Mouse (Mus musculus): ENCODE measurements around the gene Hap1.

The Hap1 gene

DNA sequence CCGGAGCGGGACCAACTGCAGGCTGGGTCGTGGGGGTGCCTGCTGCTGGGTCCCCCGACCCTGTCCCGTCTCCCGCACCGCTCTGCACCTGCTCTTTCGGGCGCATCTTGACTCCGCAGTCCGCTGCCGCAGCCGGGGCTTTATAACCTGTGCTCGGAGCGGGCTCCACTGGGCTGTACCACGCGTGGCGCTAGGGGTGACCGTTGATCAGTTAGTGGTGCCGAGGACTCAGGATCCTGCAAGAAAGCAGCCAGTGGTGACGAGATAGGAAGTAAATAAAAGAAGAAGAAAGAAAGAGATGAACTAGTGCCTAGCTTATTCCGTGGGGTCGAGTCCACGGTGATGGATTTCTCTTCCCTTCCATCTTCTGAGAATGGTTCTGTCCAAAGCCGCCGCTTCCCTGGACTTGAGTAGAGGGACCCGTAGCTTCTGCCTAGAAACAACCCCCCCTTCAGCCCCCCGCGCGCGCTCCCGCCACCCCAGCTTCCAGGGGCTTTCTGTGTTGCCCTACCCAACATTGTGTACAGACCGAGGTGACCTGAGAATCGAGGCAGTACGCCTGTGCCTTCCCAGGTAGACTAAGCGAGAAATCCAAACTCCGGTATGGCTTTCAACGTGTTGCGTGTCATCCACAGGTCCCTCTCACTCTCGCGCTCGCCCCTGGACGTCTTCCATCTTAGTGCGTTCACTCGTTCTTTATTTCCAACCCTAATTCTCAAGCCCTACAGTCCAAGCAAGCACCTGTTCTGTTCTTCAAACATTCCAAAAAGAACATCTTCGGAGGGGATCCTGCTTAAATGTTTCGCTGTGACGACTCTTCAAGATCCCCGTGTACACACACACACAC lies at the start of gene Hap1:
Hap1 (minus strand) TSS at position 157 of the 847 bp plus-strand sequence.
- DNase-seq (ENCODE audit: low read depth, low spot score), result no peak

DNA sequence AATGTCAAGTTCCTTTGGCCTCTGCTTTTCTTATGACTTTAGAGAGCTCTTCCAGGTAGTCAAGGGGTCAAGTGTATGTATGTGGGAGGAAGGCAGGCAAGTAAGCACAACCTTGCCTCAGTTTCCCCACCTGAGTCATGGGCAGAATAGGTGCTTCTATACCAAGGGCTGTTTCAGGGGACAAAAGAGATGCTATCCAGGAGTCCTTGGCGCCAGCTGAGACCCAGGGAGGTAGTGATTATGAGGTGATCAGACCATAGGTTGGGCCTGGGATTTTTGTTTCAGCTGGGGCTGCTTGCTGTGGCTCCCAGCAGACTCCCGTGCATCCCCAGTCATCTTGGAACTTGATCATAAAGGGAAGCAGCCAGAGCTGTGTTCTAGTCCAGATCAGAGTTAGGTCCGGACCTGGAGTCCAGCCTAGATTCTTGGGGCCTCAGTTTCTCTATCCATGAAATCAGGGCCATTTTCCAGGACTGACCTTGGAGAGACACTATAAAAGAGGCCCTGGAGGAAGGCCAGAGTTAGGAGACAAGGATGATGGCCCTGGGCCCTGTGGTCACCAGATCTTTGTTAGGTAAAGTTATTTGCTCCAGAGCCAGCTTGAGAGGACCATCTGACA lies 48.6 kb upstream of the Hap1 start:
- no peak for DNase-seq (ENCODE audit: low read depth, low spot score)

DNA sequence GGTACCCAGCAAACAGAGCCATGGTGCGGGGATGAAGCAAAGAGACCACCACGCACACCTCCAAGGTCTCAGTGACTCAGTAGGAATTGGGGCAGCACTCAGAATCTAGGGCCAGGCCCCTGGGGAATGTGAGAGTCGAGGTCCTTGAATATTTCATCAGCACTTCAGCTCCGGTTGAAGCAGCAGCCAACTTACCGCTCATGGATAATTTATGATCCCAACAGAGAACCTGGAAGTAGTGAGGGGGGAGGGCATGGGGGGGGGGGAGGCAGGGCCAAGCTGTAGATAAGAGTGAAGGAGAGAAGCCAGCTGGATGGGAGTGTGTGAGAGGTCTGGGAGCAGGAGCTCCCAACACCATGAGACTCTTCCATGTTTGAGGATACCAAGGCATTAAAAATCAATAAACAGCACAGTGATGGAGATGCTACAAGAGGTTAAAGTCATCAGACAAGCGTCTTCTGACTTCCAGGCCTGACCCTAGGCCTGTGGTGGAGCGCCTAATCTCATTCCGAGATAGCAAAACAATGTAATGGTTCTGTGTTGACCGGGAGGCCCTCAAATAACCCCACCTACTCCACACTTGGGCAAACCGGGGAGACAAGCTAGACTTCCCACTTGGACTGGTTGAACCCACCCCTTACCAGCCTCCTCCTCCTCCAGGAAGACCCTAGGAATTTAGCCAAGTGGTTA lies 47.7 kb upstream of the Hap1 start:
- no peak for DNase-seq (ENCODE audit: low read depth, low spot score)

DNA sequence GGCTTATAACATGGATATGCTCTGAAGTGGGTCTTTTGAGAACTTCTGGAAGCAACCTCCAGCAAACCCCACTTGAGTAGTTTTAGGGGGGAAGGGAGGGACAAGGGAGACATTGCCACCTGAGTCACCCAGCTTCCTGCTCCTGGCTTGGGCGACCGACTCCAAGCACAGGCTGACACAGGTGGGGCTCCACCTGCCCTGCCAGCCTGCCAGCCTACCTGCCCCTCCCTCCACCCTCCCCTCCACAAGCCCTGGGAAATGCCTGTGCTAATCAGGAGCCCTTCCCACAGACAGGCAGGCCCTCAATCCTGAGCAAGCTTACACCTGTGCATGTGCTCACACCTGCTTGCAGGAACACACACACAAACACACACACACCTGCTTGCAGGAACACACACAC lies 46.8 kb upstream of the Hap1 start:
- DNase-seq (ENCODE audit: low read depth, low spot score), result no peak

DNA sequence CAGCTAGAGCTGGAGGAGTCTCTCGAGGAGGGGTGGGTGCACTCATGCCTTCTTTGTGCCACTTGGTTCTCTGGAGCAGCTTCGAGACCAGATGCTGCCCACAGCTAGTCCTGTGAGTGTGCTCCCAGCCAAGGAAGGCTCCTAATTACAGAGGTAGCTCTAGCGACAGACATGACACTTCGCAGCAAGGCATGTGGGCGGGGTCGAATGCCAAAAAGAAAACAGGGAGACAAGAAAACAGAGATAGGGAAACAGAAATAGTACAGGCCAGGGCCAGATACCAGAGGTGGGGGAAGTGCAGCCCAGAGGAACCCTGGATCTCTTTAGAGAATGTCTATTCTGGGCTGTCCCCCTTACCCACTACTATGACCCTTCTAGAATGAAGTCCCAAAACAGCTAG lies 46.3 kb upstream of the Hap1 start:
- DNase-seq (ENCODE audit: low read depth, low spot score), result no peak

DNA sequence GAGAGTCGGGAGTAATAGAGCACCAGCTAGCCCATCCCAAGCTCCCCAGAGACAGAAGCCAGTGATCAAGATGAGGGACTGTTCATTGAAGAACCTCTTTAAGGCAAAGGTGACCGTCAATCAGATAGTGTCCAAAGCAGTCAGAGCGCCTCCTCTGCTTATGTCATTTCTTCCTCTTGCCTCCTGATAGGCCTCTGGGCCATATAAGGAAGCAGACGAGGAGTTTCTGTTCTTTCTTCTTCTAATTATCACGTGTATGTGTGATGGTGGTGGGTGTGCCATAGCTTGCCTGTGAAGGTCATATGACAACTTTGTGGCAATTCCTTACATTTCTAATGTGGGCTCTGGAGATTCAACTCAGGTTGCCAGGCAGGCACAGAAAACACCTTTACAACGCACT lies 44.9 kb upstream of the Hap1 start:
- no peak for DNase-seq (ENCODE audit: low read depth, low spot score)

DNA sequence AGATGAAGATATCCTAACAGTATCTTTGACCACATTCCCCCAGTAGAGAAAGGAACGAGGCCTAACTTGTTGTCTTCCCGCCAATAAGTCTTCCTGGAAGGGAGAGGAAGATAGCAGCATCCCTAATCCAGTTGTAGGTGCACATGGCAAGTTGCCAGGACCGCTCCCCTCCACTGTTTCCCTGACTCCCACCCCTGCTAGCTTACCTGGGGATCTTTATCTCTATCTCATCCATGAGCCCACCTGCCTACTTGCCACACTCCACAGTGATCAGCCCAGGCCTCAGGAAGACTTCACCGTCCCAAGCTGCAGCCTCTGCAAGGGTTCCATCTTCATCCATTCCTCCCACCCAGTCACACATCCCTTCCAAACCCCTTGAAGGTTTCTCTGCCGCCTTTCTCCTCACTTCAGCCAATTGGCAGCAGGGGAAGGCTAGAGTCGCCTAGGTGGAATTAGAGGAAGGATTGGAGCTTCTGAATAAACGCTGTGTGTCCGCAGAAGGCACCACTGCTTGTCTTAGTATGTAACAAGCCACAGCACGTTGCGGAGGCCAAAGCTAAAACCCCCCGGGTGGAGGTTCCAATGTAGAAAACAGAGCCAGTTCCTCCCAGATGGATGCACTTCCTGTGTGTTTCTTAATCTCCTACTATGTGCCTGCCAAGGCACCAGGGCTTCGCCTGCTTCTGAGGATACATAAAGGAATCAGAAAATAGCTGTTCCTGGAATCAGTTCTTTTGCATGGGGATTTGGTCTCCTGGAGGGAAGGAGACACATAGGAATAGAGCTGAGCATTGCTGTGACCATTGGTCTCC lies 44.0 kb upstream of the Hap1 start:
- no peak for DNase-seq (ENCODE audit: low read depth, low spot score)

DNA sequence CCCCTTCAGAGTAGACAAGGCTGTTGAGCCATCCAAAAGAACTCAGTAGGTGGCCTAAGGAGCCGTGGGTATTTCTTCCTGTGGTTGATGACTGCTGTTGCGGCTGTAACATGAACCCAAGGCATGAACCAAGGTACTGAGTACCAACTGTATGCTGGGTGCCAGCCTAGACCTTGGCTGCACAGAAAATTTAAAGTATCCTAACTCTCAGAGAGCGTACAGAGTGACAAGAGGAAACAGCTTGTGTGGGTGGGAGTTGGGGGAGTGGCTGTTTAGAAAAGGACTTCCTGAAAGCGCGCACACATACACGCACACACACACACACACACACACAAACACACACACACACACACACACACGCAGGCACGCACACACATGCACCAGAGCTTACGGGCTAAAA lies 43.4 kb upstream of the Hap1 start:
- no peak for DNase-seq (ENCODE audit: low read depth, low spot score)

DNA sequence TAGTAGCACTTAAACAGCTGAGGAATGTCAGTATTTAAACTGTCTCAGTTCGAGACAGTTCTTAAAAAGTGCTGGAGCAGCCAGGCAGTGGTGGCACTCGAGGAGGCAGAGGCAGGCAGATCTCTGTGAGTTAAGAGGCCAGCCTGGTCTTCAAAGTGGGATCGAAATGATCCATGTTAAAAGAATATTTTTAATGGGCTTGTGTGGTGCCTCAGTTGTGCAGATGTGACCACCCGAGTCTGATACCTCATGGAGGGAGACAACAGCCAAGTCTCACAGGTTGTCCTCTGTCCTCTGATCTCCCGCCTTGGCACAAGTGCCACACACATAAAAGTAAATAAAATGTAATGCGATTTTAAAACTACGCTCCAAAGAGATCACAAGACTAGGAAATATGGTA lies 42.6 kb upstream of the Hap1 start:
- DNase-seq (ENCODE audit: low read depth, low spot score), result no peak

DNA sequence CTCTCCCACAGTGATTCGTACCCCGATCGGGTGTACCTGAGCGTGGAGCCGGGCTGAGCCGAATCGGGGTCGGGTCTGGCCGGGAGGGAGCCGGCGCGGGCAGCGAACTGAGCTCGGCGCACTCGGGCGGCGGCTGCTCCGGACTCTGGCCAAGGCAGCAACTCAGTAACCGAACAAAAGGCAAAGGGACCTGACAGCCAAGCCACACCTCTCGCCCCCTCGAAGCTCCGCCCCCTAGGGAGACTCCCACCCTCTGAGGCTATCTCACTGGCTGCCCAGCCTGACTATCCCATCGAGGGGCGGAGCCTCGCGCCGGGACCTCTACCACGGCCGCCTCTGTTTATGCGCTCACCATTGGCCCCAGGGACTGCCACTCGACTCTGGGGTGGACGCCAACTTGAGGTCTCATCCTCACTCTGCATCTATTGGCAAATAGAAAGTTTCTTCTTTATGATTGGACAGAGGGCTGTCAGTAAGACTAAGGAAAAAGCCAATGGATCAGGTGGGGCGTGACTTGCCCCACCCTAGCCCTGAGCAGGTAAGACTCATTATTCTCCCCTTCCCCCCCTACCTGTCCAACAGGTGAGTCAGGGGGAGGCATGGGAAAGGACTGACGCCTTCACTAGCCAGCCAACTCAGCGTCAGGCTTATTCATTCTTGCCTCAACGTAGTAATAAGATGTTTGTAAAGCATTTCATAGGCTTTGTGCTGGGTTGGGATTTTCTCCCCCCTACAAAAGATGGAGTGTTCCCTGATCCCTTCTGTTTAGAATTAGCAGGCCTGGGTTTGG lies 41.9 kb upstream of the Hap1 start, which contains the start of gene Jup:
Jup (minus strand) TSS at position 164 of the 790 bp plus-strand sequence.
- peak; percentile 99 for DNase-seq (ENCODE audit: low read depth, low spot score)

DNA sequence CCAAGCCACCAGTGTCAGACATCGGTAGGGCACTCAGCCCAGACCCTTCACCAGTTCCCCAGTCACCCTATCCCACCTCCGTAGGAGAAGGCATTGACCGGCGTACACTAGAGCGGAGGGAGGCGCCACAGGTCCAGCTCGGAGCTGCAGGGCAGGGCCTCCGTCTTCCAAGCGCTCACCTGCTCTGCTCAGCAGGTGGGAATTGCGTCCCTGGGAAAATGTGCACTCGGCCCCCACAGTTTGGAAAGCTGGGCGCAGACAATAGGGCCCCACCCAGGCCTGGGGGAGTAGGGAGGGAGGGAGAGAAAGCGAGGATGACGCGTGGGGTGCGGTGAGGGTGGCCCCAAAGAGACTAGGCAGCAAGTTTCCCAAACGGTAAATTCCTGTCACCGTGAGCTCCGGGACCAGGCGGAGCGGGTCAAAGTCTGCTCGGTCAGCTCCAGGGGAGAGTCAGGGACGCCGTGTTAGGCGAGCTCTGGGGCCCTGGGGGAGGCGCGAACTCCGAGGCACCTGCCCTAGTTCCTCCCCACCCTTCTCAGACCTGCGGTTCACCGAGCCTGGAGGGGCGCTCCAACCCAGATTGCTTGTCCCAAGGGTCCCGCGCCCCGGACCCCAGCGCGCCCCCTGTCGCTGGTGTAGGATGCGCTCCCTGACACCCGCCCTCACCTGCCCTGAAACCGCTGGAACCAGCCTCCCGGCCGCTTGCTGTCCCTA lies 41.1 kb upstream of the Hap1 start:
- no peak for DNase-seq (ENCODE audit: low read depth, low spot score)

DNA sequence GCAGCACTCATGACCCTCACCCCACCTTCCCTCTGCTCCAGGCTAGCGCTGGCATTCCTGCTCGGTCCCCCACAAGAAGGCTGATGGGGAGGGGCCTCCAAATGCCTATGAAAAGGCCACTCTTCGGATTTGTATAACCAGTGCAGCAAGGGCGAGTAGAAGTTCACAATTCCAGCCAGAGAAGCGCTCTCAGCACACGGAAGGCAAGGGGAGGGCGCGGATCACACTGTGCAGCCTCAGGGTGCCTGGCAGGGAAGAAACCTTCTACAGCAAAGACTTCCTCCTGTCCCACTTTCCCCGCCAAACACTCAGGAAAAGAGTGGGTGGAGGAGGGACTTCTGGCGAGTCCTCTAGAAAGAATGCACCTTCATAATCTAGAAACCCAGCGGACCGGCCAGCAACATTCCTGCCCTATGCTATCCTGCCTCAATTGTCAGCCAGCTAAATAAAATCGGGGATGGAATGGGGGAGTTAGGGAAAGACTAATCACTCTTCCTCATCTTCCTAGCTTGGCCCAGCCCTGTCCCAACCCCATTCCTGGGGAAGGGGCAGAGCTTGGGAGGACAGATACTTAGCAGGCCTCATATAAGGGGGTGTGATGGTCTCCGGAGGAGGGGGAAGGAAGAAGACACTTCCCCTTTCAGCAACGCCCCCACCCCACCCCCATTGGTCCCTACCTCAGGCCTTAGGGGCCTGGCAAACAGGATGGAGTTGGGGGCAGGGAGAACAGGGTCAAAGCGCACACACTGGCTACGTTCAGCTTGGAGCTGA lies 40.1 kb upstream of the Hap1 start:
- DNase-seq (ENCODE audit: low read depth, low spot score), result no peak

DNA sequence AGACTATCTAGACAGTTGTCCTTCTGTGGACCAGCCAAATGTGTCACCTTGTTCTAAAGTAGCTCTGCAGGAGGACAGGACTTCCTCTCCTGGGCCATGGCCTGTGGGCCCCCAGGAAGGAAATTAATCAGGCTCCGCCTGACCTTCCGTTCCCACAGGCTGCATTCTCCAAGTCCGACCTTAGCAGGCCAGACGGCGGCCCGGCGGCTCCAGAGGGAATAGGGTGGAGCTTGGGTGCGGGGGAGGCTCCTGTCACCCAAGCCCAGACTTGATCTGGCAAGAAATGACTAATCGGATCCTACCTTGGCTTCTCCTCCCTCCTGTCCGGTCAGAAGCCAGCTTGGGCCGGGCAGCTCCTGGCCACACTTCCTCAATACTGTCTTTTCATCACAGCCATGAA lies 39.3 kb upstream of the Hap1 start:
- peak; percentile 85 for DNase-seq (ENCODE audit: low read depth, low spot score)

DNA sequence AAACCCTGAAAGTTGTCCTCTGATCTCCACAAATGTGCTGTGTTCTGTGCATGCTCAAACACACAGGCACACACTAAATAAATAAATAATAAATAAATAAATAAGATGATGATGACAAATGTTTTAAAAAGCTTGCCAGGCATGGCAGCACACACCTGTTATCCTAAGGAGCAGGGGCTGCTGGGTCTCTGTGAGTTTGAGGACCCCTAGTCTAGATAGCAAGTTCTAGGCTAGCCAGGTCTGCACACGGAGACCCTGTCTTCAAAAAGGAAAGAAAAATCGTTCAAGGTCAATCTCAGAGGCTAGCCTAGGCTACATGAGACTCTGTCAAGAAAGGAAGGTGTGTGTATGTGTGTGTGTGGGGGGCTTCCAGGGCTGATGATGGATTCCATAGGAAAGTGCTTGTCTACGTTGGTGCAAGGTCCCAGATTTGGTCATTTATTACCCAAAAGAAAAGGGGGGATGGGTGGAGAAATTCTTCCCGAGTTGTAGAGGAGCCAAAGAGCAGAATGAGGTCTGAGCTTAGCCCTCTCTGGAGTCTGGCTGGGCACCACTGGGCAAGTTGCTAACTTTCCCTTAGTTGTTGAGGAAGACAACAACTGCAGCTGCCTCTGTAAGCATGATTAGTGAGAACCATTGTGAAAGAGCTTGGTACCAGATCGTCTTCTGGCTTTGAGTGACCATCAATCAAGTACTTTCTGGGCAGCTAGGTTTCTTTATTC lies 38.6 kb upstream of the Hap1 start:
- no peak for DNase-seq (ENCODE audit: low read depth, low spot score)

DNA sequence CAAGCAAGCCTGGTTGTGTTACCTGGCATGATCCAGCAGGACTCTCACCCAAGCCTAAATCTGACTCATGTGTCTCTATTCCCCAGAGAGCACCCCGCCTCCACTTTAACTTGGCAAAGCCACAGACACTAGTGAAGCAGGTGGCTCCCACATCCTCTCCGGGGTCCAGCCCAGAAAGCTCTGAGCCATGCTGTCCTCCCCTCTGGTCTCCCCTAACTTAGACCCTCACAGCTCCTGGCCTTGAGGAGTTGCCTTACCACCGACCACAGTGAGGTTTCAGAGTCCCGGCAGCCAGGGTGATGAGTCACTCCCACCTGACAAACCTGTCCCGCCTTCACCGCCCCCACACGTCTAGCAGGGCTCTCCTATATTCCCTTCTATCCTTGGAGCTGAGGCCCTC lies 37.8 kb upstream of the Hap1 start:
- no peak for DNase-seq (ENCODE audit: low read depth, low spot score)

DNA sequence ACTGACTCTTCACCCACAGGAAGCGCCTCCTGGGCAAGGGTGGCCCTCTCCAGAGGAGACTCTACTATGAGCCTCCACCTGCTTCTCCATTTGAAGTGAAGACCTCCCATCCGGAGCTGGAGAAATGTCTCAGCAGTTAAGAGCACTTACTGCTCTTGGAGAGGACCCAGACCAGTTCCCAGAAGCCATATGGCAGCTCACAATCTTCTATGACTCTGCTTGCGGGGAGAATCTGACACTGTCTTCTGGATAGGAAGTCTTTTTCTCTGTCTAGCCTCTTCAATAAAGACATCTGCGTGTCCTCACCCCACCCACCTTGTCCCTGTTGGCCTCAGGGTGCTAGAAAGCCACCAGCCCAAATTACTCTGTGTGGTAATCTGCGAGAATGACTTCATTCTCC lies 37.0 kb upstream of the Hap1 start:
- no peak for DNase-seq (ENCODE audit: low read depth, low spot score)

DNA sequence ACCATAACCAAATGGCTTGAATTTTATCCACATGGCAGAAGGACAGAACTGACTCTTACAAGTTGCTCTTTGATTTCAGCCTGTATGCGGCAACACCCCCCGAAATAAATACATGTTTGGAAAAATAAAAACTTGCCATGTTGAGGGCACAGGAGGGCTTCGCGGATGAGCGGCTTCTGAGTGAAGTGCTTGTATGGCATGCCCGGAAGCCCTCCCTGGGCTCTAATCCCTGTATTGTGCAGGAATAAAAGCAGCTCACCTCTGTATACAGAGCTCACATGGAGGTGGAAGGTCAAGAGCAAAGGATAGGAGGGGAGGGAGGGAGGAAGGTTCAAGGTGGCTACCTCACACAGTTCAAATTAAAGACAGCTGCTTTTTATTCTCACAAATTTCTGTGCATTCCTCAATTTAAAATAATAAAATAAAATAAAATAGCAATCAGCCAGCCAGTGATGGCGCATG lies 36.0 kb upstream of the Hap1 start:
- no peak for DNase-seq (ENCODE audit: low read depth, low spot score)

DNA sequence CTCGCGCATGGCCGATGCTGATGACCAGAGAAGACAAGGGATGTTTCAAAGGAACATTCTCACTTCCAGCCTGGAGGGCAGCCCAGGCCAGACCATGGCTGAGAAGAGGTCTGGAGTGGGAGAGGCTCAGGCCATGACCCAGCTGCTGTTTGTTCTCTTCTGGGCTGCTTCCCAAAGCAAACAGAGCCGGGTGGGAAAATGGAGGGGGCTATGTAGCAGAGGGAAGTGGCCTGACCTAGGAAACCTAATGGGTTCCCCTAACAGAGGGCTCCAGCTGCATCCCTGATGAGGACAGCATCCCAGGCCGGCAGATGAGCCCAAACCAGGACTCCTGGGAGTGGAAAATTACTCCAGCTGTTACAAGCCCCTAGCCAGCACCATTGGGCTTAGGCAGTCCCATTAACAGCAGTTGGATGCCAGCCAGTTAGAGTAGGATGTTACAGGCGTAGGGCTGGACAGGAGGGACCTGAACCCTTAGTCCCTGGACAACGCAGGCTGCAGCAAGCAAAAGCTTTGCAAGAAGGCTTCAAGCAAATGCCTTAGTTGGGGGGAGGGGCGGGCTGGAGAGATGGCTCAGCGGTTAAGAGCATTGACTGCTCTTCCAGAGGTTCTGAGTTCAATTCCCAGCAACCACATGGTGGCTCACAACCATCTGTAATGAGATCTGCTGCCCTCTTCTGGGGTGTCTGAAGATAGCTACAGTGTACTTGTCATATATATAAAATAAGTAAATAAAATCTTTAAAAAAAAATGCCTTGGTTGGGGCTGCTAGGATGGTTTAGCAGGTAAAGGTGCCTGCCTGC lies 35.4 kb upstream of the Hap1 start:
- peak; percentile 95 for DNase-seq (ENCODE audit: low read depth, low spot score)

All from skeletal muscle tissue, adult 2 months (tissue).